Mouse (Mus musculus) brain, adult 10 weeks (tissue): ENCODE results near the gene Tff1. TPM values are rescaled to one million over a fixed set of nuclear protein-coding genes. Genes with fewer than 3 reads are reported as not detected.

Source experiments
- polyA plus RNA-seq: library from polyadenylated mRNA; stranded (reverse); fragments of 350-450 nt; fragmentation: Illumina TruSeq; extraction: RNeasy Lipid Tissue Mini Kit (QIAGEN cat#74804); gene quantifications from one replicate; pipeline ENCODE4 v1.2.3, GENCODE M21; 2015; ENCODE audit warnings: low read depth, low replicate concordance

Gene Tff1
- polyA plus RNA-seq = not detected

GRCm38 (mm10) chr17:31165127-31165526 lies at the start of gene Tff1:
Gene Tff1, minus strand, starts transcription at chr17:31165277.

DNA sequence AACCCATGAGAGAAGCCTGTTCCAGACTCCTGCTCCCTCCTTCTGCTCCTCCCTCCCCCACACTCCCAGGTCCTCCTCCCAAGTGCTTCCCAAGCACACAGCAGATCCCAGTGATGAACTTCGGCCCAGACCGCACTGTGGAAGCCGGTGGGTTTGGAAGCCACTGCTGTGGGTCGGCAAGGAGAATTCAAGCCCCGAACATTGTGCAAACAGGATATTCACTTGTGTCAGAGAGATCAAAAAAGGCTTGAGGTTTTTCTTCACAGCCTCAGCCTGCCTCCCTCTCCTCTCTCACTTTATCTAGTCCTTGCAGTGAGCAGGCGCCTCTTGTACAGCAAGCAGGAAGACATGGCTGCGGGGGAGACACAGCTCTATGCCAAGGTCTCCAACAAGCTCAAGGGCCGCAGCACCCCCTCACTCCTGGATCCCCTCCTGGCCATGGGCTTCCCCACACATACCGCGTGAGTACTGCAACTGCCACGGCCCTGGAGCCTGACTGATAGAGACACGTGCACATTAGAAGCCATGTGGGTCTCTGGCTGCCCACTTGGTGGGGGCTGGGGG lies 42.8 kb upstream of the Tff1 start, which contains the start of gene Ubash3a:
Ubash3a (plus strand) TSS at position 103 of the 564 bp plus-strand sequence.

DNA sequence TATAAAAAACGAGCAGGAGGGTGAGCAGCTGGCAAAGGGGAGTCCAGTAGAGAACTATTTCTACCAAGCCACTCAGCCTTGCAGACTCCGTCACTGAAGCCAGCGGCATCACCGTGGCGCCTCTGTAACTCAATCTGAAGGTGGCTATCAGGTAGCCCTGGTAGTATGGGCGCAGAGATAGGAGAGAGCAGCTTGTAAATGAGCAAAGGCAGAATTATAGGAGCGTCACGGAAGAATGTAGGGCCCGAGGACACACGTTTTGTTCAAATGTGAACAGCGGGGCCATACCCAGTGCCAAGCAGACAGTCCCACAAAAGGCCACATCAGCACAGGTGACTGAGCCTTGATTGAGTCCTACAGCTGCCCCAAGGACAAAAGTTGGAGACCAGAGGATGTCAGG lies 33.8 kb upstream of the Tff1 start, which contains the start of gene Tmprss3:
Tmprss3 (minus strand) TSS at position 101 of the 400 bp plus-strand sequence.

DNA sequence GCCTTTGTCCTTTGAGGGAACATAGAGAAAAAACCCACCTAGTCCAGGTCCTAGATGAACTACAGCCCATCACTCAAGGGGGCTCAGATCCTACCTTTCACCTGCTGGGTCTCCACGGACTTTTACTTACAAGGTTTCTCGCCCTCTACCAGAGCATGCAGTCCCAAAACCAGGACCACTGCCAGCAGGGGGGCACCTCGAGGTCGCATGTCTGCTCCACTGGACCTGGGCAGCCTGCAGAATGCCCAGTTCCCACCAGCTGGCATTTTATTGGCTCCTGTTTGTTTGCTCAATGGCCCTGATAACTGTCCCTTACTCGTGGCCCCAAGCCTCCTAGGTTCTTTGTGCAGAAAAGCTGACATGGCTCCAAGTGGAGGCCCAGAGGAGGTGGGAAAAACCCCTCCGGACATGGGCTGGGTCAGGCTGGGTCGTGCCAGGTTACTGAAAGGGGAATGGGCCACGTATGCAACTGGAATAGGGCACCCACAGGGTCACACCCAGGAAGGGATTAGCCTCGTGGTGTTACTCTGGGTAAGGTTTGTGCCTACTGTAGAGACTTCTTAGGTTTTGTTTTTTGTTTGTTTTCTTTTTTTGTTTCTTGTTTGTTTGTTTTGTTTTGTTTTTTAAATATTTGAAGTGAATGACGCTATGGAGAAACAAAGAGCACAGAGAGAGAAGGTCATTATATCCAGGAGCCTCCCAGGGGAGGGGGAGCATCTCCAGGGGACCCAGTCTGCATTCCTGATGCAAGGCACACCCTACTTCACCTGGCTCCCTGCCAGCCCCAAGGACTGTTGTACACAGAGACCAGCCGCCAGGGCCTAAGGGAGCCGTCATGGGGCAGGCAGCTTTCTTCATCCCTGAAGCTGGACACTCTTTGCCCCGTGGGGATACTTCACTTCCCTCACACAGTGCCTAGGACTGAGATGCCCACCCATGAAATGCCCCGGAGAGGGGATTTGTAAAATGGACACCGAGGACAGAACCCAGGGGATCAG lies 20.7 kb downstream of the Tff1 start, which contains the start of gene Tff2:
Tff2 (minus strand) TSS at position 243 of the 998 bp plus-strand sequence.

DNA sequence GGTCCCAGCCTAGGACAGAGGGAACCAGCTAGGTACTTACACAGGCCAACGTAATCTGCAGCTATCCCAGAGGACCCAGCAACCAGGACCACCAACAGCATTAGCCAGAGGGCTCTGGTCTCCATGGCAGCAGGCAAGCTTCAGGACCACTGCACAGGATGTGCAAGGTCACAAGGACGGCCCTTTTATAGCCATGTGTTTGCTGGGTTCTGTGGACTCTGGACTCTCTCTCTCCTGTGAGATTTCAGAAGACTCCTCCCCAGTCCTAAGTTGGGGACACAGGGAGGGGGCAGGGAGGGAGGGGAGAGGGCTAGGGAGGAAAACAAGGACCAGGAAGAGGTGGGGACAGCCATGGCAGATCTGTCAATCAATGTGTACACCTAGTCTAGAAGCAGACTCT lies 35.6 kb downstream of the Tff1 start, which contains the start of gene Tff3:
Tff3 (minus strand) TSS at position 195 of the 400 bp plus-strand sequence.

Other genes starting within 250 kb of the Tff1 start
- 0.12 TPM for gene Umodl1, start 210.6 kb downstream of the Tff1 start, polyA plus RNA-seq
- 32.3 TPM for gene Abcg1, start 107.6 kb downstream of the Tff1 start, polyA plus RNA-seq
- not detected for gene Tff3, start 35.6 kb downstream of the Tff1 start, polyA plus RNA-seq
- not detected for gene Tff2, start 21.0 kb downstream of the Tff1 start, polyA plus RNA-seq
- not detected for gene Tmprss3, start 33.7 kb upstream of the Tff1 start, polyA plus RNA-seq
- not detected for gene Ubash3a, start 42.6 kb upstream of the Tff1 start, polyA plus RNA-seq
- 10.4 TPM for gene Rsph1, start 112.1 kb upstream of the Tff1 start, polyA plus RNA-seq
- gene Slc37a1, start 121.5 kb upstream of the Tff1 start, polyA plus RNA-seq = 6.2 TPM
- 22.4 TPM for gene Pde9a, start 220.9 kb upstream of the Tff1 start, polyA plus RNA-seq